Mouse (Mus musculus) ovary, adult 18-20 months (tissue): Measurements from ENCODE around the gene Urah.

ENCODE experiments used
- DNase-seq: peaks from one replicate; pipeline ENCODE4 v3.0.0; 2022; ENCODE audit warnings: low spot score, mixed read lengths

The Urah gene

DNA sequence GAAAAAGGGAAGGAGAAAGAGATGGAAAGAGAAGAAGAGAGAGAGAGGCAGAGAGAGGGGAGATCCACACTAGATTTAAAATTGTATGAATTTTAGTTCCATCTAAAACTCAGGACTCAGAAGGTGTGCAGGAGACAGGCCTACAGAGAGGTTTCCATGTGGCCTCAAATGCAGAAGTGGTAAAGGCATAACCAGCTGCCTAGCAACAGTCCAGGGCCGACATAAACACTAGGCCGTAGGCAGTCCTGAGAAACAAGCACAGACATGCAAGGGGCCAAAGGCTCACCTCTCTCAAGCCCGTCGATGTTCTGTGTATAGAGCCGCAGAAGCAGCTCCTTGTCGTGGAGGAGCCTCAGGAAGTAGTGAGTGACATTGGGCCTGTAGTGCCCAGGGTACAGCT, 42.5 kb downstream of the Urah start:
- no peak for DNase-seq

DNA sequence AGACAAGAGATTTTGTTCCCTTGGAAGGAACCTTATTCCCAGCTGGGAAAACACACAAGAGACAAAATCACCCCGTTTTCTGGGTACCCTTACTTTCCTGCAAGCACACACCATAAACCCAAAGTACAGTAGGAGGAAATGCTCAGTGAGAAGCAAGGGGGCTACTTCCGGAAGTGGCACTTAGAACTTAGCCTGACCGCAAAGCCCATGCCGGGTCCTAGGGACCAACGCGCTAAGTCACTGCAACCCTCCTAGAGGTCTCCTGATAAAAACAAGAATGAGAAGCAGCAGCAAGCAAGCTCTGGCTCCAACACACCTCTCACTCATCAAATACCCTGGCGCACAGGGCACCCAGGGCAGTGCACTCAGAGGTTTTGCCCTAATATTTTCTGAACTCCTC, 44.5 kb downstream of the Urah start:
- no peak for DNase-seq

DNA sequence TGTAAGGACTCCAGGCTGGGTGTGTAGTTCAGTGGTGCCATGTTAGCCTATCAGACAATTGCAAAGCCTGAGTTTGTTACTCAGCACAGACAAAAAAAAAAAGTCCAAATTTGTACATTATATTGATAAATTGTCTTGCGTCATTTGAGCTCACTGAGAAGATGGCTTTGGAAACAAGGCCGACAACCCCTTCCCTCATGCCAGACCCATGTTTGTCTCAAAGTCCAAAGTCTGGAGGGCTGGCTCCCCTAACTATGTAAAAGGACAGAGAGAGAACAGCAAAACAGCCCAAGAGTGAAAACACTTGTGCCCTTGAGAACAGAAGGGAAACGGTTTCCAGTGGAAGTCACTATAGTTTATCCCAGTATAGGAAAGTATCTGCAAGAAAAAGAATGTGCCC, 45.6 kb downstream of the Urah start:
- no peak for DNase-seq

DNA sequence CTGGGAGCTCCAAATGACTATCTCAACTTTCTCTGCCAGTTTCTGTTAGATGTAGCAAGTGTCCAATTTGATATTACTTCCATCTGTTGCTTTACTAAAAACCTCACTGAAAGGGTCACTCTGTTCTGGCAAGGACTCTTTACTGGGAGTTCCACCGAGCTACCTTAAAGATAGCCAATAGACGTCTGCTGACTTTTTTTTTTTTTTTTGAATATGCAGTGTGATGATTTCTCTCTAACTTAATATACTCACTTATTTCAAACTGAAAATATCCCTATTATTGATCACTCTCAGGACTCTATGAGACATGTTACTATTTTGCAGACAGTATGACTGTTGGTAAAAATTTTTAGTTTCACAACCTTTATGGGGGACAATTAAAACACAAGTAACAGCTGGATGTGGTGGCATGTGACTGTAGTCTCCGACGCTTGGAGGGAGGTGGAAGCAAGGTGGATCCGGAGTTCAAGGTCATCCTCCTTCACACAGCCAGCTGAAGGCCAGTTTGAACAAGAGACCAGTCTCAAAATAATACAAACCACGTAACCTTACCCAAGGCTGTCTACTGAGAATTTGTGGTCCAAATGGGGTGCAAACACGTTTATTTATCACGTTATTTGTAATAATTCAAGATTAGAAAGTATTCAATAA, 46.2 kb downstream of the Urah start:
- DNase-seq: no peak

DNA sequence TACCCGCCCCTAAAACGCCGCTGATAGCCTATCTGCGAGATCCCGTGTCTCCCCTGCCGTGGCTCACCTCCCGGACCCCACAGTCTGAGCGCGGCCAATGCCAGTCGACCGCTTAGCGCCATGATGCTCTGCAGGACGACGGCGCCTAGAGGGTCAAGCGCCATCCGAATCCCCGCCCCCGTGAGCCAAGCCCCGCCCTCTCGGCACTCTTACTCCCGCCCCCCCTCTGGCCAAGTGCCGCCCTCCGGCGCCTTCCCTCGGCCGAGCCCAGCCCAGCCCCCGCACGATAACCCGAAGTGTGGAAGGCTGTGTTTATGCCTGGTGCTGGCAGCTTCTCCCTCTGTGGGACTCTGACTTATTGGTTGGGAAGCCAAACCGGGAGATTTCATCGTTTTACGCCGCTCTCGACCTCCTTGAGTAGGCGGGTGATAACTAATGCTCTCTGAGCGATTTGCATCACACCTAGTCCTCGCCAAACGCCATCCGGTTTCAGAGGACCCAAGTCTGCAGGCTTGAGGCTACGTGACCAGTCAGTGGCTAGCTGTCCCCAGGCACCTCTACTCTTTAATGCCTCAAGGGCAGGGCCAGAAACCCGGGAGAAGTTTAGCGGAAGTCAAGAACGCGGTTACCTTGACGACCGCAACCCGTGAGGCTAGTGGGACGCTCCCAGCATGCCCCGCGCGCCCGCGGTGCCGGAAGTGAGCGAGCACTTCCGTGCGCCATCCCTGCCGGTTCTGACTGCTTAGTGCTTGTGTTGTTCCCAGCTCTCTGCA, 47.1 kb downstream of the Urah start, which contains the start of the genes Psmd13 and Sirt3:
TSS of gene Psmd13 (plus strand) at position 273 of the 773 bp plus-strand sequence.
TSS of gene Sirt3 (minus strand) at position 614 of the 773 bp plus-strand sequence.
- DNase-seq: peak; percentile 88

DNA sequence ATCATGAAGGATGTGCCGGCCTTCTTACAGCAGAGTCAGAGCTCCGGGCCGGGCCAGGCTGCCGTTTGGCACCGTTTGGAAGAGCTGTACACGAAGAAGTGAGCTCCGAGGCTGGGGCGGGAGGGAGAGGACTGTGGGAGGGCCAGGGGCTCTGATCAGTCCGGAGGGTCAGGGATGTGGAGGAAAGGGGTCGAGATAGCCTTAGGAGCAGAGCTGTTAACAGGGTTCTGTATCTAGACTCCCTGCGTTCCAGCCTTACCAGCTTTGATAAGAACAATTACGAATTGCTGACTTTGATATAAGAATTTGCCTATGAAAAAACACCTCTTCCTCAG, 47.6 kb downstream of the Urah start:
- no peak for DNase-seq
